Mouse (Mus musculus) ES-E14 (cell line): ENCODE measurements at regions not wholly inside any gene's neighbourhood (a gene's known extent, or its start where the extent isn't known, plus 50 kb on each side); places are given as distances from the start of the nearest gene placed in this dataset.

ENCODE experiments used
- DNase-seq: peaks from one replicate; pipeline ENCODE4 v3.0.0-alpha.2; 2013; ENCODE audit warnings: low read depth, low spot score
- H3K27ac ChIP-seq: 2 replicates; pipeline ENCODE4 v1.5.1; 2012; ENCODE audit warnings: low read depth, mild to moderate bottlenecking, low read length, moderate library complexity, mixed read lengths; ENCODE audit not compliant: poor library complexity, insufficient read depth, severe bottlenecking
- H3K36me3 ChIP-seq: 2 replicates; pipeline ENCODE4 v1.6.1; 2012; ENCODE audit warnings: mild to moderate bottlenecking, low read length, moderate library complexity, mixed read lengths; ENCODE audit not compliant: control insufficient read depth, poor library complexity, insufficient read depth, severe bottlenecking
- H3K4me1 ChIP-seq, 2 experiments: fragments of 150-350 bp in 1 of 2; sonication (generic) in 1 of 2; 2 replicates each; pipeline ENCODE4 v1.6.1; 2012; ENCODE audit warnings: low read length in 2 of 2, mild to moderate bottlenecking in 1 of 2, mixed read lengths in 1 of 2; ENCODE audit not compliant: control insufficient read depth in 2 of 2, insufficient read depth in 2 of 2, poor library complexity in 1 of 2
- H3K4me3 ChIP-seq, 2 experiments: fragments of 150-350 bp in 1 of 2; sonication (generic) in 1 of 2; 2 replicates each; pipeline ENCODE4 v1.5.1; 2012; ENCODE audit warnings: low read length in 2 of 2, low read depth in 1 of 2, mild to moderate bottlenecking in 1 of 2, mixed read lengths in 1 of 2; ENCODE audit not compliant: insufficient read depth in 1 of 2, poor library complexity in 1 of 2, severe bottlenecking in 1 of 2
- H3K9ac ChIP-seq: 2 replicates; pipeline ENCODE4 v1.6.1; 2012; ENCODE audit warnings: low read depth, mild to moderate bottlenecking, low read length, mixed read lengths; ENCODE audit not compliant: poor library complexity, insufficient read depth, severe bottlenecking
- H3K9me3 ChIP-seq: fragments of 150-350 bp; sonication (generic); 2 replicates; pipeline ENCODE4 v1.6.1; 2012; ENCODE audit warnings: low read depth, mild to moderate bottlenecking, low read length; ENCODE audit not compliant: control insufficient read depth, insufficient read depth
- CHD2 ChIP-seq: IDR thresholded peaks from 2 replicates; pipeline ENCODE4 v1.6.1; 2014; ENCODE audit warnings: mild to moderate bottlenecking, low read depth, low read length, inconsistent platforms
- HCFC1 ChIP-seq: IDR thresholded peaks from 2 replicates; pipeline ENCODE4 v1.6.1; 2012; ENCODE audit warnings: low read length, inconsistent platforms, borderline replicate concordance; ENCODE audit not compliant: insufficient read depth
- MAFK ChIP-seq: IDR thresholded peaks from 2 replicates; pipeline ENCODE4 v1.6.1; 2014; ENCODE audit warnings: mild to moderate bottlenecking, low read depth, low read length, inconsistent platforms; ENCODE audit not compliant: insufficient read depth
- ZC3H11A ChIP-seq: IDR thresholded peaks from 2 replicates; pipeline ENCODE4 v1.6.1; 2012; ENCODE audit warnings: low read depth, mild to moderate bottlenecking, inconsistent platforms, low read length, borderline replicate concordance
- ZNF384 ChIP-seq: IDR thresholded peaks from 2 replicates; pipeline ENCODE4 v1.6.1; 2012; ENCODE audit warnings: low read depth, low read length, inconsistent platforms
- in situ Hi-C, 2 experiments: fragments of 600-800 bp; cut with MboI; formaldehyde crosslinking; loops; one replicate each; pipeline ENCODE4 v1.15.1; 2025; ENCODE audit warnings: low sequenced_read_pairs in 2 of 2, inconsistent platforms in 1 of 2; ENCODE audit not compliant: unreplicated experiment in 2 of 2

- no peak for DNase-seq
- H3K4me3 ChIP-seq, result no peak overlapping the region
- H3K9me3 ChIP-seq, result no peaks in the 10 kb centered on the region
- no peak overlapping the region for H3K9ac ChIP-seq
- no peaks in the 10 kb centered on the region for H3K4me1 ChIP-seq
- TF ChIP-seq ZNF384, result no peak
- TF ChIP-seq MAFK, result no peak
- TF ChIP-seq HCFC1, result no peak
- TF ChIP-seq ZC3H11A, result no peak
- no peak for TF ChIP-seq CHD2
- no peak overlapping the region for H3K27ac ChIP-seq
- no peaks in the 10 kb centered on the region for H3K36me3 ChIP-seq
- in situ Hi-C loops, result no loop called here
Observed at GRCm38 (mm10) chr17:80886211-80886701, 58.2 kb upstream of the Tmem178 start.

DNA sequence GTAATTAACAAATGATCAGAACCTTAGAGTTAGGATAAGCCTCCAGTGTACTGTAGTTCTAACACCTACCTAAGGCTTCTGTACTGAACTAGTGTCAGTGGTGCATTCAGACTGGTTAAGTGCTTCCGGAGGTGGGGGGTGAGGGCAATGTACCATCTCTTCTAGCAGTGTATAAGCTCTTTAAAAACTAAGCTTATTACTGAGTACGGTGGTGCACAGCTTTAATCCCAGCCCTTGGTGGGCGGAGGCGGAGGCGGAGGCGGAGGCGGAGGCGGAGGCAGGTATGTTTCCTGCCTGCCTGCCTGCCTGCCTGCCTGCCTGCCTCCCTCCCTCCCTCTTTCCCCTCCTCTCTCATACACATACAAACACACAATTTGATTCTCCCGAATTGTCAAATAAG lies 58.7 kb upstream of the Tmem178 start:
- H3K4me1 ChIP-seq, result no peaks in the 10 kb centered on the region
- H3K27ac ChIP-seq, result no peak overlapping the region
- H3K4me3 ChIP-seq, result no peak overlapping the region
- no peaks in the 10 kb centered on the region for H3K9me3 ChIP-seq
- in situ Hi-C loops, result no loop called here
- DNase-seq, result no peak
- H3K9ac ChIP-seq, result no peak overlapping the region
- no peaks in the 10 kb centered on the region for H3K36me3 ChIP-seq
- TF ChIP-seq HCFC1, result no peak
- no peak for TF ChIP-seq CHD2
- TF ChIP-seq MAFK, result no peak
- no peak for TF ChIP-seq ZC3H11A
- TF ChIP-seq ZNF384, result no peak

DNA sequence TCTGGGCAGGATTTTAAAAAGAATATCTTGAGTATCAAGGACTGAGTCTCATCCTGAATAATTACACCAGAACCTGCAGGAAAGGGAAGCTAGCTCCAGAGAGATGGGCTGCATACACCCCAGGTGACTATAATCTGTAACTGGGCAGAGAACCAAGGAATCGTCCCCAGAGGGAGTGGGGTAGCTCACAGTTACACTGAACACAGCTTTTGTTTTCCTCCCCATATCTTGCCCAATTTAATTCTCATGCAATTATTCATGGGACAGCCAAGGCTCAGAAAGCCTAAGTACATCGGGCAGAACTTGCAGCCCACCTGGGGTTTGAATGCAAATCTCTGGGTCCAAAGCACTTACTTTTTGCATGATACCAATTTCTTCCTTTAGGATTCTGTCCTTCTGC lies 59.5 kb upstream of the Tmem178 start:
- H3K4me1 ChIP-seq, result no peaks in the 10 kb centered on the region
- no peak for DNase-seq
- H3K36me3 ChIP-seq, result no peaks in the 10 kb centered on the region
- H3K27ac ChIP-seq, result no peak overlapping the region
- no peak overlapping the region for H3K4me3 ChIP-seq
- no peak overlapping the region for H3K9ac ChIP-seq
- no peaks in the 10 kb centered on the region for H3K9me3 ChIP-seq
- in situ Hi-C loops, result no loop called here
- TF ChIP-seq ZNF384, result no peak
- TF ChIP-seq HCFC1, result no peak
- TF ChIP-seq ZC3H11A, result no peak
- no peak for TF ChIP-seq MAFK
- no peak for TF ChIP-seq CHD2

DNA sequence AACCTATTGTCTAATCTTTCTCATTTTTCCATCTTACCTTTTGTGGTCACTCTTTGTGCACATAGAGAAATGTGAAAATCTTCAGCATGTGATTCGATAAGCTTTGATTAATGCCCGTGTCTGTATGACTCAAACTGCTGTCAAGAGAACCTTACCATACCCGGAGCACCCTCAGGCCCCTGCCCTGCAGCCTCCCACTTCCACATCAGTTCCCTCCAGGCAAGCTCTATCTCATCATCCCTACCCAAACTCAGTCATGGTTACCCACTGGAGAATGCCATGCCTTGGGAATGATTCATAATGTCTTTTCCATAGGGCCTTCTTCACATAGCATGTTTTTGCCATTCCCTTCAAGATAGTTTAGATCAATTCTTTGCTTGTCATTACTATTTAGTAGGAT lies 62.0 kb upstream of the Tmem178 start:
- no peak overlapping the region for H3K27ac ChIP-seq
- H3K36me3 ChIP-seq, result no peaks in the 10 kb centered on the region
- H3K9me3 ChIP-seq, result no peaks in the 10 kb centered on the region
- in situ Hi-C loops, result no loop called here
- H3K4me3 ChIP-seq, result no peak overlapping the region
- no peak for TF ChIP-seq MAFK
- no peak for TF ChIP-seq ZC3H11A
- TF ChIP-seq HCFC1, result no peak
- no peak for TF ChIP-seq ZNF384
- no peak for TF ChIP-seq CHD2
- no peak overlapping the region for H3K9ac ChIP-seq
- no peaks in the 10 kb centered on the region for H3K4me1 ChIP-seq
- no peak for DNase-seq

DNA sequence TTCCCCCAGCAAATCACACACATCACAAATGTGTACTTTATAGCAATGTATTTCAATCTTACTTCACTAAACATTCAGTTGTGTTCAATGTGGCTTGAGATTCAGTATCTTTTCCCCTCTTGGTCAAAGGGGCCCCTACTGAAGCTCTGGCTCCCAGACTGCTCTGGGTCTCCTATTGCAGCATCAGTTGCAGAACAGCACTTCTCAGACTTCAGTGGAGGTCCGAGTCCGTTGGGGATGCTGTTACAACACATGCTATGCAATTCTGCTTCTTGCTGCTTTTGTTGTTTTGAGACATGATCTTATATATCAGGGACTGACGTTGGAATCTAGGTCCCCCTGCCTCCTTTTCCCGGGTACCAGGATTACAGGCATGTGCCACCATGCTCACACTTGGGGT lies 64.1 kb upstream of the Tmem178 start:
- H3K4me3 ChIP-seq, result no peak overlapping the region
- no peak for DNase-seq
- no peaks in the 10 kb centered on the region for H3K4me1 ChIP-seq
- H3K9me3 ChIP-seq, result no peaks in the 10 kb centered on the region
- in situ Hi-C loops, result no loop called here
- H3K9ac ChIP-seq, result no peak overlapping the region
- no peaks in the 10 kb centered on the region for H3K36me3 ChIP-seq
- TF ChIP-seq MAFK, result no peak
- TF ChIP-seq ZC3H11A, result no peak
- TF ChIP-seq HCFC1, result no peak
- TF ChIP-seq CHD2, result no peak
- no peak for TF ChIP-seq ZNF384
- no peak overlapping the region for H3K27ac ChIP-seq
